Mouse (Mus musculus): ENCODE measurements around the gene Kif26a. TPM values are rescaled to one million over a fixed set of nuclear protein-coding genes. Genes with fewer than 3 reads are reported as not detected.

Kif26a gene
- polyA plus RNA-seq, 1 experiment from 2014 or later = 7.9 TPM

DNA sequence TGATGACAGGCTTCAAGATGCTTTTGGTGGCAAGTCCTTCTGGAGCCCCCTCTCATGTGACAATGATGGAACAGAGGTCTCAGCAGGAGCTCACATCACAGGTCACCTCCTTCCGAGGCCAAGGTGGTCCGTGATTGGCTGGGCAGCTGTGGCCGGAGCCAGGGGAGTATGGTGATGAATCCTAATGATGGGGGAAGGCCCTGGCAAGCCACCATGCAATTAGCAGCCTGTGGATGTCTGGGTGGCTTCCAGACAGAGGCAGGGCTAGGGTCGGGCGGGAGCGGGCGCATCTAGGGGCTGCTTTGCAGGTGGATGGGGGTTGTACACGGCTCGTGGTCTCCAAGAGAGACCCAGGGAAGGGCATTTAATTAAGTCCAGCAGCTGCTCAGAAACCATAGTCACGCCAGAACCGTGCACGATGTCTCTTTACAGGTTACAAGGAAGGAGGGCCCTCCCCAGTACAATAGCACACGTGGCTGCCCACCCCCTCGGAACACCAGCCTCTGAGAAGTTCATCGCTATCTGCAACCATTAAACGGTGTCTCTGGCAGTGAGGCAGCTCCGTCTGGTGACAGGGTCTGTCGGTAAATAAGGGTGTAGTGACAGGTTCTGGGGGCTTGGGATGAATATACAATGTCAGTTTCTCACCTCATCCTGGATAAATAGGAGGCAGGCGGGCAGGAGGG, 75.9 kb downstream of the Kif26a start:
- Histone ChIP-seq H3K4me2 (replicated peaks) (no peak overlapping the region), H3K9ac (no peak overlapping the region), H3K27ac (replicated peaks) (no peak overlapping the region), H3K4me1 (peaks cover 12% of the 10 kb centered on the region), H3K36me3 (no peaks in the 10 kb centered on the region), H3K9me3 (replicated peaks) (no peaks in the 10 kb centered on the region), H3K4me3 (replicated peaks) (no peak overlapping the region), H3K27me3 (no peaks in the 10 kb centered on the region)
- 45% methylated on average over 19 of the region's 19 CpGs for WGBS
- ATAC-seq (ENCODE audit: insufficient number of reproducible peaks, low FRiP score, low TSS enrichment, low read depth) = no peak

DNA sequence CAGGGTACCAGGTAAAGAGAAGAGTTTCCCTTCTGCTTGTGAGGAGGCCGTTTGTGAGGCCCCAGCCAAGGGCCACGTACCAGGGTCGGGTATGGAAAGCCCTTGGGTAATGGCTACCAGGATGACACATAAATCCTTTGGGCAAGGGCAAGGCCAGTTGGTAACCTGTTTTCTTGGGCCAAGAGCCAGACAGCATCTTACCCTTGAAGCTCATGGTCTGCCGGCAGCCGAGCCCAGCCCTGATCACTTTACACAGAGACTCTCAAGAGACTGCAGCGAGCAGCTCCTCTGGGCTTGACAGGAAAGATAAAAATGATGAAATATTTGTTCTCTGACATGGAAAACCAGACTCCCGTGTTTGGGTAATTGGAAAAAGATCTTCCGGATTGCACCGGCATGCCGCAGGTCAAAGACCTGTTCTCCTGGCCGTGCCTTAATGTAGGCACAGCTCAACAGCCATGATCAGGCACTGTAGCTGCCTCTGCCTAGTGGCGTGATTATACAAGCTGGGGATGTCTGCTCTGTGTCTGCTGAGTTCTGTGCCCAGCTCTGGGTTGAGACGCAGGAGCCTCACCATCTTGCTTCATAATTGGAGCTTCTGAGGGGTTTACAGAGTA, 77.8 kb downstream of the Kif26a start:
- ATAC-seq (ENCODE audit: insufficient number of reproducible peaks, low FRiP score, low TSS enrichment, low read depth) = no peak
- no peak overlapping the region for H3K27ac ChIP-seq (replicated peaks)
- WGBS = 63% methylated on average over 13 of the region's 13 CpGs

DNA sequence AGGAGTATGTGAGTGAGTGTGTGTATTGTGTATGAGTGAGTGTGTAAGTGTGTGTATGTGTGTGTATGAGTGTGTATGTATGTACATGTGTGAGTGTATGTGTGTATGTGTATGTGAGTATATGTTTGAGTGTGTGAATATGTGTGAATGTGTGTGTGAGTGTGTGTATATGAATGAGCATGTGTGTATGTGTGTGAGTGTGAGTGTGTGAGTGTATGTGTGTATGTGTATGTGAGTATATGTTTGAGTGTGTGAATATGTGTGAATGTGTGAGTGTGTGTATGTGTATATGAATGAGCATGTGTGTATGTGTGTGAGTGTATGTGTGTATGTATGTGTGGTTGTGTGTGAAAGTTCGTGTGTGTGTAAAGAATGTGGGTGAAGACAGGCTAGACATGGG, 80.2 kb downstream of the Kif26a start:
- Histone ChIP-seq H3K4me1 (peaks cover 7% of the 10 kb centered on the region), H3K4me3 (replicated peaks) (no peak overlapping the region), H3K27ac (replicated peaks) (no peak overlapping the region), H3K36me3 (no peaks in the 10 kb centered on the region), H3K4me2 (replicated peaks) (no peak overlapping the region), H3K9me3 (replicated peaks) (no peaks in the 10 kb centered on the region), H3K9ac (no peak overlapping the region), H3K27me3 (no peaks in the 10 kb centered on the region)
- ATAC-seq (ENCODE audit: insufficient number of reproducible peaks, low FRiP score, low TSS enrichment, low read depth) = no peak
- WGBS = 71% methylated on average over 1 of the region's 1 CpGs

More for the DNA sequence above, 77.8 kb downstream of the Kif26a start:
- Histone ChIP-seq H3K9me3 (replicated peaks) (no peaks in the 10 kb centered on the region), H3K4me3 (replicated peaks) (no peak overlapping the region), H3K4me1 (peaks cover 11% of the 10 kb centered on the region), H3K4me2 (replicated peaks) (no peak overlapping the region), H3K36me3 (no peaks in the 10 kb centered on the region), H3K9ac (no peak overlapping the region), H3K27me3 (no peaks in the 10 kb centered on the region)

DNA sequence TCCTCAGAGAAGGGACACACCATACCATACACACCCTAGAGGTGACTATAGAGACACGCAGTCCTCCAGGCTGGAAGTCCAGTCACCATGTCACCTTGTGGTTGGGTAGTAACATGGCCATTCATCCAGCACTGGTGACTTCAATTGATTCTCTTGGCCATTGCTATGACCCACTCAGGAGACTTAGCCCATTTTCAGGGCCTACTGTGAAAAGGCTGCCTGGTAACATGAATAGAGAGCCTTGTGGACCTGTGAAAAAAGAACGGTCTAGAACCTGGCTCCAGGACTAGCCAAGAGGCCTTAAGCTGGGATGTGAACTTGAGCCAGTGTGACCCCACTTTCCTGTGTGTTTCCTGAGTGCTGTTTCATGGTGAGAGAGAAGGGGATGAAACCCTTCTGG, 80.6 kb downstream of the Kif26a start:
- Histone ChIP-seq H3K4me1 (peaks cover 3% of the 10 kb centered on the region), H3K4me3 (replicated peaks) (no peak overlapping the region), H3K27me3 (no peaks in the 10 kb centered on the region), H3K9ac (no peak overlapping the region), H3K4me2 (replicated peaks) (no peak overlapping the region), H3K36me3 (no peaks in the 10 kb centered on the region), H3K27ac (replicated peaks) (no peak overlapping the region), H3K9me3 (replicated peaks) (no peaks in the 10 kb centered on the region)
- ATAC-seq (ENCODE audit: insufficient number of reproducible peaks, low FRiP score, low TSS enrichment, low read depth) = no peak
- WGBS = 93% methylated on average over 2 of the region's 2 CpGs

DNA sequence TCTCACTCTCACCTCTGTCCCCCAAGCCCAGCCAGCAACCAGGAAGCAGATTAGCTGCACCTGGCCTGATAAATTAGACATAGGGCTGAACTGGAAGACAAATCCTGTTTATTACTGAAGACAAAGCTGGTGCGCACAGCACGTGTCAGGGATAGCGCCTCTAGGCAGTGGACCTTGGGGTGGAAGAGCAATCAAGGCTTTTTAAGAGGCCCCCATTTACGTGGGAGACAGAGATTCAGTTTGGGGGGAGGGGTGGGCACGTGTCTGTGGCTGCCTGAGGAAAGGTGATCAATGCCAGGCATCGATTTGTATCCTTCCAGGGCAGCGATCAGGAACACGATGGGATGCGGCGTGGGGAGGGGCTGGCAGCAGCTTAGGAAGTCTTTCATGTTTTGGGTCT, 83.1 kb downstream of the Kif26a start:
- 50% methylated on average over 10 of the region's 10 CpGs for WGBS
- no peak overlapping the region for H3K9ac ChIP-seq
- no peak for ATAC-seq (ENCODE audit: insufficient number of reproducible peaks, low FRiP score, low TSS enrichment, low read depth)
- no peaks in the 10 kb centered on the region for H3K27me3 ChIP-seq
- H3K4me1 ChIP-seq = no peaks in the 10 kb centered on the region
- no peaks in the 10 kb centered on the region for H3K36me3 ChIP-seq
- H3K4me3 ChIP-seq (replicated peaks) = no peak overlapping the region
- no peaks in the 10 kb centered on the region for H3K9me3 ChIP-seq (replicated peaks)
- no peak overlapping the region for H3K4me2 ChIP-seq (replicated peaks)
- no peak overlapping the region for H3K27ac ChIP-seq (replicated peaks)

DNA sequence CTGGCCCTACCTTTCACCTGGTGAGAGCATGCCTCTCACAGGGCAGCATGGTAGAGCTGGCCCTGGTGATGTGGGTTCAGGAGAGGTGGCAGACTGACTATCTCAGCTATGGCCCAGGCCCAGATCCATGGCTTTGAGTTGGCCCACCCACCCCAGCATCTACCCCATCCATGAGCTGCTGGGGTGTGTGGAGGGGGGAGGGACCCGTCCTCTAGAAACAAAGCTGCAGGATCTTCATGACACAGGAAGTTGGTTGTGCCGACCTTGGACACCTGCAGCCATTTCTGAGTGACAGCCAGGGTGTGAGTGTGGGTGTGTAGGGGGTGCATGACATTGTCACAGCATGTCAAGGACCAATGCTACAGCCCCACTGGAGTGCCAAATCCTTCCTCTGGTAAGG, 84.2 kb downstream of the Kif26a start:
- H3K27me3 ChIP-seq = no peaks in the 10 kb centered on the region
- 60% methylated on average over 2 of the region's 2 CpGs for WGBS
- no peaks in the 10 kb centered on the region for H3K9me3 ChIP-seq (replicated peaks)
- H3K36me3 ChIP-seq = no peaks in the 10 kb centered on the region
- no peak for ATAC-seq (ENCODE audit: insufficient number of reproducible peaks, low FRiP score, low TSS enrichment, low read depth)
- H3K4me2 ChIP-seq (replicated peaks) = no peak overlapping the region
- no peak overlapping the region for H3K4me3 ChIP-seq (replicated peaks)
- no peak overlapping the region for H3K27ac ChIP-seq (replicated peaks)
- no peaks in the 10 kb centered on the region for H3K4me1 ChIP-seq
- no peak overlapping the region for H3K9ac ChIP-seq

MicroRNAs encoded within 50 kb of the gene (microRNA counts, 519-probe panel; counts per million panel counts)
- 4,601 counts per million, percentile 97 among the panel's probes with 10 or more counts for microRNA mmu-miR-203

Small RNA genes within 50 kb of the gene (microRNA-seq; reads per million reads assigned to microRNA genes)
- 74,267 reads per million, percentile 100 among the genes with 10 or more reads in this experiment for gene Mir203 (ENCODE audit: borderline number of aligned reads)
- gene Mir3073a (ENCODE audit: borderline number of aligned reads) = not detected
- not detected for gene Mir3073b (ENCODE audit: borderline number of aligned reads)

Other genes starting within 250 kb of the Kif26a start
- gene Ppp1r13b, start 238.1 kb upstream of the Kif26a start, polyA plus RNA-seq (2015; fragmentation: Nextera tagmentation; extraction: Ambion mirVana) = 12.8 and 16.9 TPM in 2 replicates
- gene Atp5mpl, start 179.2 kb upstream of the Kif26a start, polyA plus RNA-seq (2015; fragmentation: Nextera tagmentation; extraction: Ambion mirVana) = 574 and 621 TPM in 2 replicates
- gene Tdrd9, start 174.6 kb upstream of the Kif26a start, polyA plus RNA-seq (2015; fragmentation: Nextera tagmentation; extraction: Ambion mirVana) = 0.41 and 0.46 TPM in 2 replicates
- not detected in 2 replicates for gene Rd3l, start 164.9 kb upstream of the Kif26a start, polyA plus RNA-seq (2015; fragmentation: Nextera tagmentation; extraction: Ambion mirVana)
- gene Aspg, start 39.5 kb upstream of the Kif26a start, polyA plus RNA-seq (2015; fragmentation: Nextera tagmentation; extraction: Ambion mirVana) = 4.8 and 6.2 TPM in 2 replicates